Mouse (Mus musculus) ES-CJ7 (cell line): ENCODE results near the gene Pigv.

Source experiments
- DNase-seq: peaks from one replicate; pipeline ENCODE4 v3.0.0; 2011; ENCODE audit warnings: low read depth, low spot score

Gene Pigv

GRCm38 (mm10) chr4:133615416-133615815, 57.0 kb downstream of the Pigv start:
- DNase-seq: no peak

- DNase-seq: no peak
Measured at GRCm38 (mm10) chr4:133614274-133614761, 58.1 kb downstream of the Pigv start.

- no peak for DNase-seq
Measured at GRCm38 (mm10) chr4:133613867-133614266, 58.6 kb downstream of the Pigv start.

GRCm38 (mm10) chr4:133613026-133613425, 59.4 kb downstream of the Pigv start:
- DNase-seq: no peak

GRCm38 (mm10) chr4:133612416-133612815, 60.0 kb downstream of the Pigv start:
- no peak for DNase-seq

- peak; percentile 80 for DNase-seq
Measured at GRCm38 (mm10) chr4:133611815-133612214, 60.6 kb downstream of the Pigv start.
